Mouse (Mus musculus) myocyte (in vitro differentiated cells): Measurements from ENCODE around the gene Ppp1r15b. TPM values are rescaled to one million over a fixed set of nuclear protein-coding genes. Genes with fewer than 3 reads are reported as not detected.

Experiments used
- H3K27me3 ChIP-seq: one replicate; pipeline ENCODE4 v1.6.1; 2011; ENCODE audit not compliant: control insufficient read depth, insufficient read depth, insufficient read length
- H3K36me3 ChIP-seq: one replicate; pipeline ENCODE4 v1.6.1; 2011; ENCODE audit not compliant: control insufficient read depth, insufficient read depth
- H3K4me2 ChIP-seq: one replicate; pipeline ENCODE4 v1.6.1; 2011; ENCODE audit warnings: low read depth, control low read depth
- H3K4me3 ChIP-seq: one replicate; pipeline ENCODE4 v1.5.1; 2011; ENCODE audit warnings: mild to moderate bottlenecking, control low read depth, moderate library complexity
- H3K79me2 ChIP-seq: one replicate; pipeline ENCODE4 v1.6.1; 2011; ENCODE audit not compliant: control insufficient read depth, insufficient read depth
- H3ac ChIP-seq: one replicate; pipeline ENCODE4 v1.6.1; 2011; ENCODE audit not compliant: control insufficient read depth, insufficient read length
- CEBPB ChIP-seq: IDR thresholded peaks from 2 replicates; pipeline ENCODE4 v1.6.1; 2011; ENCODE audit warnings: mild to moderate bottlenecking, moderate library complexity; ENCODE audit not compliant: poor library complexity, insufficient read depth, severe bottlenecking
- E2F4 ChIP-seq: IDR thresholded peaks from one replicate; pipeline ENCODE4 v1.6.1; 2011; ENCODE audit warnings: mild to moderate bottlenecking, control low read depth, moderate library complexity; ENCODE audit not compliant: insufficient read depth
- MAX ChIP-seq: IDR thresholded peaks from one replicate; pipeline ENCODE4 v1.6.1; 2011; ENCODE audit warnings: low read depth, mild to moderate bottlenecking, control low read depth
- MYOD1 ChIP-seq, 3 experiments: IDR thresholded peaks; one replicate each; pipeline ENCODE4 v1.6.1; 2011; ENCODE audit warnings: control low read depth in 2 of 3, low read depth in 2 of 3, mild to moderate bottlenecking in 2 of 3, moderate library complexity in 1 of 3; ENCODE audit not compliant: insufficient read length in 2 of 3, control insufficient read depth in 1 of 3
- MYOG ChIP-seq, 3 experiments: IDR thresholded peaks; one replicate each; pipeline ENCODE4 v1.6.1; 2011; ENCODE audit warnings: control low read depth in 2 of 3, low read depth in 2 of 3, mild to moderate bottlenecking in 2 of 3; ENCODE audit not compliant: insufficient read length in 2 of 3, control insufficient read depth in 1 of 3, insufficient read depth in 1 of 3
- POLR2A ChIP-seq: IDR thresholded peaks from one replicate; pipeline ENCODE4 v1.6.1; 2011; ENCODE audit warnings: low read depth, mild to moderate bottlenecking, control low read depth, moderate library complexity; ENCODE audit not compliant: insufficient read length
- POLR2AphosphoS2 ChIP-seq: IDR thresholded peaks from one replicate; pipeline ENCODE4 v1.6.1; 2011; ENCODE audit warnings: low read depth, control low read depth; ENCODE audit not compliant: insufficient read length
- REST ChIP-seq: IDR thresholded peaks from one replicate; pipeline ENCODE4 v1.6.1; 2011; ENCODE audit warnings: mild to moderate bottlenecking, control low read depth, moderate library complexity; ENCODE audit not compliant: insufficient read depth, insufficient read length
- SRF ChIP-seq: IDR thresholded peaks from one replicate; pipeline ENCODE4 v1.6.1; 2011; ENCODE audit warnings: low read depth; ENCODE audit not compliant: control insufficient read depth, insufficient read length
- TCF12 ChIP-seq: IDR thresholded peaks from one replicate; pipeline ENCODE4 v1.6.1; 2011; ENCODE audit warnings: mild to moderate bottlenecking, control low read depth; ENCODE audit not compliant: poor library complexity, insufficient read depth, severe bottlenecking
- TCF3 ChIP-seq: IDR thresholded peaks from one replicate; pipeline ENCODE4 v1.6.1; 2011; ENCODE audit warnings: low read depth, control low read depth; ENCODE audit not compliant: insufficient read length
- USF1 ChIP-seq: IDR thresholded peaks from one replicate; pipeline ENCODE4 v1.6.1; 2011; ENCODE audit warnings: low read depth, mild to moderate bottlenecking, control low read depth, moderate library complexity
- polyA plus RNA-seq: library from polyadenylated mRNA; unstranded; fragments of >200 nt; fragmentation: generic; extraction: Trizol; gene quantifications from one replicate; pipeline ENCODE4 v1.2.1, GENCODE M21; 2012; ENCODE audit warnings: missing spikeins

The Ppp1r15b gene
- polyA plus RNA-seq, 1 experiment = 30.9 TPM

DNA sequence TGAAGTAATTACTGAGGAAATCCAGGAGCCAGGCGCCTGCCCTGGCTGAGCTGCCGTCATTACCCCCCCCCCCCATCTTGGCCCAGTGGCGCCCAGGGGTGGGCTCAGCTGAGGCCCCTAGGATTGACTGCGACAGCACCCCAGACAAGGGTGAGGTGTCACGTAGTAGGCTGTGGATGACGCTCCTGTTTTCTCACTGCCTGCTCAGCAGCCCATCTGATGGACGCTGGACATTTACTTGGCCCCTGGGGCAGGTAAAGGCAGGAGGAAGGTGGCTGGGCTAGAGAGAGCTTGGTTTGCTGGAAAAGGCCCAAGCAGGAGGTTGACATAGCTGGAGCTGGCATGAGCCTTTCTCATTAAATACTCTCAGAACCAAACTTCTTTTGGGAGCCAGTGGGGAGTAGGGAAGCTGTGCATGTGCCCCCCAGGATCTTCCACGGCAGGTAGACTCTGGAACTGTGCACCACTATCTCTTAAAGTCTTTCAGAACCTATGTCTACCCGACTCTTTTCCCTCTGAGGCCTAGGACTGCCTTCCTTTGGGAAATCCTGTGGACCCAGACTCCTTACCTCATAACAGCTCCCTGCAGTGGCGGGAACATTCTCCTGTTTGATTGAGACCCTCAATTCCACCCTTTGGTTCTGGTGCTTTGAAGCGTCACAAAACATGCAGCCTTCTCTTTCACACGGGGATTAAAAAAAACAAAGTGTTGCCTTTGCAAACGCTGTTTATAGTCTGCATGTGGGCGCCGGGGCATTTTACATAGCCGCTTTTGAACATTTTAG lies 52.4 kb downstream of the Ppp1r15b start:
- no peak overlapping the region for H3K4me3 ChIP-seq
- TF ChIP-seq POLR2AphosphoS2 (no peak), MYOD1 (IDR thresholded peaks at IDR 0.05; ENCODE audit: control insufficient read depth in 1 of 3, insufficient read length in 2 of 3, low read depth in 2 of 3) (no peak), SRF (no peak), CEBPB (no peak), TCF12 (no peak), POLR2A (no peak), MAX (no peak), E2F4 (no peak), USF1 (no peak), MYOG (IDR thresholded peaks at IDR 0.05; ENCODE audit: control insufficient read depth in 1 of 3, insufficient read depth in 1 of 3, insufficient read length in 2 of 3, low read depth in 2 of 3) (no peak), TCF3 (no peak), REST (no peak)
- H3K36me3 ChIP-seq = no peaks in the 10 kb centered on the region

DNA sequence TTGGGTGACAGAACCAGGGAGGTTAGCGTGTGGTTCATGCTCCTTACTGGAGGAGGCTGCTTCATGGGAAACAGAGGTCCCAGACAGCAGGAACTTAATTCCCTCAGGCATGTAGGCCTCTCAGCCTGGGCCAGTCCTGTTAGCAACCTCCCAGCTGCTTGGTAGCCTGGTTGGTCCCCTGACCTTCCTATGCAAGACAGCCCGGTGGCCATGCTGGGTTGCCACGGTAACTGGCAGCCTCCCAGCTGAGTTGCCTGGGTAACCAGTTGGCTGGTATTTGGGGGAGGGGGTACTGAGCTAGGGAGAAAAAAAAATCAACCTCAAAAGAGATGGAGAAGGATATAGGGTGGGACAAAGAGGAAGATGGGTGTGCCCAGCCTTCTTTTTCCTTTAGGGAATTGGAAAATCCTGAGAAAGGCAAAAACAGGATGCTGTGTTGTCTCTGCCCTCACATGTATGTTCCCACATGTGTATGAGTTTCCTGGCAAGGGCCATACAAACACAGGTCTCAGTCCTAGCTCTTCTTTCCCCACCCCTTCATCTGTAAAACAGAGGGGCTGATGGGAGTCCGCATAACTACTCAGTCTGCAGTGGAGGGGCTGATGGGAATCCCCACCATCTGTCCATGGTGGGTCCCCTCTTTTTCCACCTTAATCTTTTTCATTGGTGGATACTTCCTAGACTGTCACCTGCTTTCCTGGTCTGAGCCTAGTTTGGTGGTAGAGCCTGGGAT lies 57.2 kb downstream of the Ppp1r15b start:
- TF ChIP-seq MAX = no peak
- no peak for TF ChIP-seq POLR2AphosphoS2
- no peak for TF ChIP-seq CEBPB
- TF ChIP-seq SRF = no peak
- TF ChIP-seq TCF3 = no peak
- no peak for TF ChIP-seq MYOG (IDR thresholded peaks at IDR 0.05; ENCODE audit: control insufficient read depth in 1 of 3, insufficient read depth in 1 of 3, insufficient read length in 2 of 3, low read depth in 2 of 3)
- TF ChIP-seq MYOD1 (IDR thresholded peaks at IDR 0.05; ENCODE audit: control insufficient read depth in 1 of 3, insufficient read length in 2 of 3, low read depth in 2 of 3) = no peak
- TF ChIP-seq REST = no peak
- no peak for TF ChIP-seq E2F4
- TF ChIP-seq POLR2A = no peak
- TF ChIP-seq TCF12 = no peak
- TF ChIP-seq USF1 = no peak
- no peak overlapping the region for H3K4me3 ChIP-seq
- no peaks in the 10 kb centered on the region for H3K79me2 ChIP-seq
- peaks cover 4% of the 10 kb centered on the region for H3K27me3 ChIP-seq
- H3K36me3 ChIP-seq = no peaks in the 10 kb centered on the region
- H3K4me2 ChIP-seq = peak overlapping the region; percentile 34
- no peak overlapping the region for H3ac ChIP-seq

More for the DNA sequence above, 52.4 kb downstream of the Ppp1r15b start:
- no peak overlapping the region for H3ac ChIP-seq
- peaks cover 26% of the 10 kb centered on the region for H3K27me3 ChIP-seq
- no peaks in the 10 kb centered on the region for H3K79me2 ChIP-seq
- H3K4me2 ChIP-seq = no peak overlapping the region

DNA sequence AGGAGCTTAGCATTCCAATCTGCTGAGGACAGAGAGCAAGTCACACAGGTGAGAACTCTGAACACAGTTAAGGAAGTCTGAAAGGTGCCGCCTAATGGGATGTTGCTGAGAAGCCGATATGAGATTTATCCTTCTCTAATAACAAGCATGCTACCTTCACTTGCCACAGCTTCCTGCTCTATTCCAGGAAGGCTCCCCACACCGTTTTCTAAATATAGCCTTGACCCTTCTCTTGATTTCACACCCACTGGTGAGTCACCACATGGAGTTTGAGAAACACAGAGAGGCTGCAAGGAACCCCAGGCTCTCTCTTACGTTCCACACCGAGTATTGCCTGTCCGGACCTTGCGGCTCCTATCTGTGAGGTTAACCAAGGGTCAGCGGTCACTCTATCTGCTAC lies 57.8 kb downstream of the Ppp1r15b start:
- Histone ChIP-seq H3K27me3 (no peaks in the 10 kb centered on the region), H3K4me2 (peak overlapping the region; percentile 34), H3K36me3 (no peaks in the 10 kb centered on the region), H3ac (no peak overlapping the region), H3K79me2 (no peaks in the 10 kb centered on the region), H3K4me3 (no peak overlapping the region)
- no peak for TF ChIP-seq SRF
- TF ChIP-seq TCF12 = no peak
- TF ChIP-seq MYOD1 (IDR thresholded peaks at IDR 0.05; ENCODE audit: control insufficient read depth in 1 of 3, insufficient read length in 2 of 3, low read depth in 2 of 3) = no peak

Other genes starting within 250 kb of the Ppp1r15b start
- gene Mdm4, start 100.6 kb upstream of the Ppp1r15b start, polyA plus RNA-seq = 11.5 TPM
- 1.8 TPM for gene Pik3c2b, start 85.5 kb upstream of the Ppp1r15b start, polyA plus RNA-seq
- 0.12 TPM for gene Plekha6, start 33.1 kb downstream of the Ppp1r15b start, polyA plus RNA-seq
- gene Golt1a, start 178.7 kb downstream of the Ppp1r15b start, polyA plus RNA-seq = not detected
- not detected for gene Kiss1, start 190.7 kb downstream of the Ppp1r15b start, polyA plus RNA-seq
- gene Ren1, start 219.4 kb downstream of the Ppp1r15b start, polyA plus RNA-seq = not detected
- gene Etnk2, start 232.4 kb downstream of the Ppp1r15b start, polyA plus RNA-seq = 0.73 TPM